Mouse (Mus musculus) bone marrow, adult 2 months (tissue): ENCODE measurements around the gene Serpina1e.

Experiments used
- CTCF ChIP-seq: fragments of 200-500 bp; IDR thresholded peaks from 2 replicates; pipeline ENCODE4 v1.5.1; 2011; ENCODE audit warnings: low read length, control low read depth; ENCODE audit not compliant: control insufficient read depth, insufficient read depth
- POLR2A ChIP-seq: fragments of 200-500 bp; IDR thresholded peaks from 2 replicates; pipeline ENCODE4 v1.6.1; 2011; ENCODE audit warnings: low read depth, mild to moderate bottlenecking, control low read depth, low read length, borderline replicate concordance; ENCODE audit not compliant: control insufficient read depth

DNA sequence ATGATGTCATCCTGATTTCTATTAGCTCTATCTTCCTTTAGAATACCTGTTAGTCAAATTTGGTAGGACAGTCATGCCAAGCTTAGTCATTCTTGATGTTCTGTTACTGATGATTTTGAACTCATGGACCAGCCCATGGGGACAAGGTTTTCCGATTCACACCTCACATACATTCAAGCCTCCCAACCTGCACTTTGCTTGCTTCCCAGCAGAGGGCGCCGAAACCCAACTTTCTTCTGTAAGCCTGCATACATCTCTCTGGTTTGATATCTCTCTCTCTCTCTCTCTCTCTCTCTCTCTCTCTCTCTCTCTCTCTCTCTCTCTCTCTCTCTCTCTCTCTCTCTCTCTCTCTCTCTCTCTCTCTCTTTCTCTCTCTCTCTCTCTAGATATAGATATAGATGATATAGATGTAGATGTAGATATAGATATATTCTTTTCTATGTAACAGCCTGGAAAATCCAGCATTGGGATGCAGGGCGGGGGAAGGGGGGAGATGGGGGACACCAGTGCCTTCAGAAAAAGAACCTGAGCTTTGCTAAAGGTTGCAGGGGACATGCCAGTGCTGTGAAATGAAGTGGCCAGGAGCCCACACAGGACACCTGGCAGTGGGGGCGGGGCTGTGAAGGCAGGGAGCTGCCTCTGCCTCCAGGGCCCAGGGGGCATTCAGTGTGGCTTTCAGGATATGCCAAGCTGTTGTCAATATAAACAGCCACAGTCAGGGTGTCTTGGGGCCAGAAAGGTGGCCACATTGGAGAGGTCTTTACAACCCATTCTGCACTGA is 36.7 kb upstream of the Serpina1e start:
- peak; percentile 79 for TF ChIP-seq CTCF
- TF ChIP-seq POLR2A, result no peak
